Mouse (Mus musculus) embryonic facial prominence, embryonic 12.5 days (tissue): ENCODE data around the gene Zfp985. TPM values are rescaled to one million over a fixed set of nuclear protein-coding genes. Genes with fewer than 3 reads are reported as not detected.
"Not testable (repeated sequence)": the region's sequence is repeated elsewhere in the genome, so short reads cannot be mapped to it uniquely, and the experiment has no call there.

ENCODE experiments used
- ATAC-seq: fragments of 200-750 bp; cut with Nextera tagmentation; 2 replicates; pipeline ENCODE4 v1.8.0; 2017; ENCODE audit not compliant: insufficient number of reproducible peaks, insufficient read depth, low FRiP score, low TSS enrichment
- H3K27ac ChIP-seq: fragments of 300-500 bp; sonication (generic); 2 replicates; pipeline ENCODE4 v1.5.1; 2016; ENCODE audit warnings: mild to moderate bottlenecking
- H3K27me3 ChIP-seq: fragments of 300-500 bp; sonication (generic); 2 replicates; pipeline ENCODE4 v1.6.1; 2016; ENCODE audit warnings: mild to moderate bottlenecking, moderate library complexity
- H3K36me3 ChIP-seq: fragments of 300-500 bp; sonication (generic); 2 replicates; pipeline ENCODE4 v1.6.1; 2016; ENCODE audit warnings: mild to moderate bottlenecking
- H3K4me1 ChIP-seq: fragments of 300-500 bp; sonication (generic); 2 replicates; pipeline ENCODE4 v1.6.1; 2016
- H3K4me2 ChIP-seq: fragments of 300-500 bp; sonication (generic); replicated peaks from 2 replicates; pipeline ENCODE4 v1.6.1; 2016; ENCODE audit warnings: mild to moderate bottlenecking, moderate library complexity
- H3K4me3 ChIP-seq: fragments of 300-500 bp; sonication (generic); 2 replicates; pipeline ENCODE4 v1.5.1; 2016; ENCODE audit warnings: mild to moderate bottlenecking
- H3K9ac ChIP-seq: fragments of 300-500 bp; sonication (generic); 2 replicates; pipeline ENCODE4 v1.6.1; 2016; ENCODE audit warnings: mild to moderate bottlenecking, moderate library complexity
- H3K9me3 ChIP-seq: fragments of 300-500 bp; sonication (generic); 2 replicates; pipeline ENCODE4 v1.6.1; 2016; ENCODE audit warnings: mild to moderate bottlenecking, moderate library complexity
- WGBS: fragments of 180-500 bp; shearing (Covaris S2); methylation state at CpG from one replicate; pipeline ENCODE4 v1.1.7; 2016; 5-methylcytosine and 5-hydroxymethylcytosine counted together
- polyA plus RNA-seq: library from polyadenylated mRNA; unstranded; fragments of >200 nt; fragmentation: Nextera tagmentation; extraction: Ambion mirVana; gene quantifications from 2 replicates; pipeline ENCODE4 v1.2.1, GENCODE M21; 2016

The Zfp985 gene
- polyA plus RNA-seq, 1 experiment from 2014 or later: 0.15 TPM

GRCm38 (mm10) chr4:147633818-147634262 is 80.8 kb downstream of the Zfp985 start:
- peak; percentile 75; the same call in 1 of the 2 replicates for ATAC-seq
- not testable (repeated sequence) for H3K9me3 ChIP-seq, H3K4me2 ChIP-seq, H3K4me3 ChIP-seq, H3K9ac ChIP-seq, H3K27ac ChIP-seq, H3K4me1 ChIP-seq, H3K27me3 ChIP-seq, H3K36me3 ChIP-seq
- WGBS: no CpG with 5 or more reads among the region's 2 CpGs

Other genes starting within 250 kb of the Zfp985 start
- gene Zfp988, start 247.6 kb upstream of the Zfp985 start, polyA plus RNA-seq: 0.13 TPM in 1 of 2 replicates, not detected in the other
- not detected in 2 replicates for gene Zfp978, start 192.0 kb upstream of the Zfp985 start, polyA plus RNA-seq
- gene Zfp982, start 60.9 kb upstream of the Zfp985 start, polyA plus RNA-seq: 9.8 and 11.3 TPM in 2 replicates
- gene Gm16503, start 13.1 kb upstream of the Zfp985 start, polyA plus RNA-seq: 0.56 and 0.87 TPM in 2 replicates
- 2.1 and 2.6 TPM in 2 replicates for gene Zfp979, start 89.2 kb downstream of the Zfp985 start, polyA plus RNA-seq
- gene Zfp534, start 149.3 kb downstream of the Zfp985 start, polyA plus RNA-seq: not detected in 2 replicates